Mouse (Mus musculus) embryonic fibroblast, embryonic 13.5 days (primary cell): Measurements from ENCODE around the gene Kcnk3.

Experiments
- CTCF ChIP-seq: IDR thresholded peaks from 2 replicates; pipeline ENCODE4 v1.5.1; 2011; ENCODE audit warnings: mild to moderate bottlenecking, control low read depth, low read length, moderate library complexity, borderline replicate concordance; ENCODE audit not compliant: insufficient read depth
- POLR2A ChIP-seq: IDR thresholded peaks from 2 replicates; pipeline ENCODE4 v1.6.1; 2011; ENCODE audit warnings: low read depth, mild to moderate bottlenecking, control low read depth, low read length, moderate library complexity

GRCm38 (mm10) chr5:30593360-30593759, 5.4 kb downstream of the Kcnk3 start:
- TF ChIP-seq CTCF (no peak), POLR2A (no peak)
